Mouse (Mus musculus) testis, adult 2 months (tissue): ENCODE data around the gene Macf1. TPM values are rescaled to one million over a fixed set of nuclear protein-coding genes. Genes with fewer than 3 reads are reported as not detected.

Experiments
- H3K27ac ChIP-seq: fragments of 200-500 bp; 2 replicates; pipeline ENCODE4 v1.5.1; 2012; ENCODE audit warnings: low read depth, low read length; ENCODE audit not compliant: control insufficient read depth, insufficient read depth
- H3K27me3 ChIP-seq: fragments of 200-500 bp; 2 replicates; pipeline ENCODE4 v1.6.1; 2012; ENCODE audit warnings: mild to moderate bottlenecking, low read length, moderate library complexity; ENCODE audit not compliant: control insufficient read depth, insufficient read depth
- H3K36me3 ChIP-seq: fragments of 200-500 bp; 2 replicates; pipeline ENCODE4 v1.6.1; 2012; ENCODE audit warnings: mild to moderate bottlenecking, low read length; ENCODE audit not compliant: control insufficient read depth, insufficient read depth
- H3K4me1 ChIP-seq: fragments of 200-500 bp; 2 replicates; pipeline ENCODE4 v1.6.1; 2012; ENCODE audit warnings: low read length; ENCODE audit not compliant: control insufficient read depth, insufficient read depth
- H3K4me3 ChIP-seq: fragments of 200-500 bp; 2 replicates; pipeline ENCODE4 v1.5.1; 2012; ENCODE audit warnings: low read depth, mild to moderate bottlenecking, low read length, moderate library complexity, mixed read lengths; ENCODE audit not compliant: control insufficient read depth
- CTCF ChIP-seq: fragments of 200-500 bp; IDR thresholded peaks from 2 replicates; pipeline ENCODE4 v1.5.1; 2012; ENCODE audit warnings: low read depth, mild to moderate bottlenecking, inconsistent platforms, low read length, moderate library complexity; ENCODE audit not compliant: control insufficient read depth, insufficient read depth, insufficient replicate concordance
- POLR2A ChIP-seq: fragments of 200-500 bp; IDR thresholded peaks from 2 replicates; pipeline ENCODE4 v1.6.1; 2012; ENCODE audit warnings: low read depth, mild to moderate bottlenecking, inconsistent platforms, low read length, moderate library complexity; ENCODE audit not compliant: control insufficient read depth
- polyA plus RNA-seq: library from polyadenylated mRNA; depleted of rRNA; stranded (reverse); fragments of >200 nt; gene quantifications from 2 replicates; pipeline ENCODE4 v1.2.3, GENCODE M21; 2012

Macf1 gene
- polyA plus RNA-seq, 1 experiment: 24.4 TPM

GRCm38 (mm10) chr4:123411732-123412527 is 272.2 kb downstream of the Macf1 start:
- Histone ChIP-seq H3K36me3 (no peaks in the 10 kb centered on the region), H3K4me3 (peak overlapping the region; percentile 87), H3K27ac (peak overlapping the region; percentile 85), H3K27me3 (no peaks in the 10 kb centered on the region), H3K4me1 (peaks cover 7% of the 10 kb centered on the region)
- TF ChIP-seq POLR2A (peak; percentile 25; the same call in 1 of the 2 replicates), CTCF (no peak)

GRCm38 (mm10) chr4:123411006-123411731 is 273.0 kb downstream of the Macf1 start:
- TF ChIP-seq CTCF (no peak), POLR2A (no peak)
- Histone ChIP-seq H3K4me3 (peak overlapping the region; percentile 67), H3K27me3 (no peaks in the 10 kb centered on the region), H3K36me3 (no peaks in the 10 kb centered on the region), H3K4me1 (peaks cover 7% of the 10 kb centered on the region), H3K27ac (peak overlapping the region; percentile 15)

GRCm38 (mm10) chr4:123409752-123410151 is 274.4 kb downstream of the Macf1 start:
- no peak overlapping the region for H3K27ac ChIP-seq
- no peaks in the 10 kb centered on the region for H3K27me3 ChIP-seq
- no peaks in the 10 kb centered on the region for H3K36me3 ChIP-seq
- no peak overlapping the region for H3K4me3 ChIP-seq
- no peak for TF ChIP-seq CTCF
- no peak for TF ChIP-seq POLR2A
- H3K4me1 ChIP-seq: peaks cover 7% of the 10 kb centered on the region

- no peak overlapping the region for H3K27ac ChIP-seq
- peaks cover 7% of the 10 kb centered on the region for H3K4me1 ChIP-seq
- TF ChIP-seq CTCF (no peak), POLR2A (no peak)
- no peak overlapping the region for H3K4me3 ChIP-seq
- H3K36me3 ChIP-seq: no peaks in the 10 kb centered on the region
- no peaks in the 10 kb centered on the region for H3K27me3 ChIP-seq
These were observed 275.0 kb downstream of the Macf1 start for GRCm38 (mm10) chr4:123409034-123409692.

DNA sequence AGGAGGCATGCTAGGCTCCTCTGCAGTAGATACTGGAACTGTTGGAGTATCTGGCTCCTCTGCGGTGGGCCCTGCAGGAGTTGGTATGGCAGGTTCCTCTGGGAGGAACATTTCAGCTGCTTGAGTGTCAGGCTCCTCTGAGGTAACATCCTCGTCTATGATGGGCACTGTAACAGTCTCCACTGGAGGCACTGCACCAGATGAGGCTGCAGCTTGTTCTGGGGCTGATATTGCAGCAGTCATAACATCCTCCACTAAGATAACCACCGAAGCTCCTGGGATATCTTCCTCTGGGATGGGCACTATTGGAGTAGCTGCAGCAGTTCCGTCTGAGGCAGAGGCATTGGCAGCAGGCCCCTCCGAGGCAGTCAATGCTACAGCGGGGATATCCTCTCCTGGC is 276.4 kb downstream of the Macf1 start:
- Histone ChIP-seq H3K36me3 (no peaks in the 10 kb centered on the region), H3K4me1 (peaks cover 6% of the 10 kb centered on the region), H3K27me3 (no peaks in the 10 kb centered on the region), H3K27ac (no peak overlapping the region), H3K4me3 (no peak overlapping the region)
- no peak for TF ChIP-seq CTCF
- no peak for TF ChIP-seq POLR2A

GRCm38 (mm10) chr4:123404056-123404455 is 280.1 kb downstream of the Macf1 start:
- Histone ChIP-seq H3K4me1 (no peaks in the 10 kb centered on the region; the same call in 1 of the 2 replicates), H3K4me3 (no peak overlapping the region)

DNA sequence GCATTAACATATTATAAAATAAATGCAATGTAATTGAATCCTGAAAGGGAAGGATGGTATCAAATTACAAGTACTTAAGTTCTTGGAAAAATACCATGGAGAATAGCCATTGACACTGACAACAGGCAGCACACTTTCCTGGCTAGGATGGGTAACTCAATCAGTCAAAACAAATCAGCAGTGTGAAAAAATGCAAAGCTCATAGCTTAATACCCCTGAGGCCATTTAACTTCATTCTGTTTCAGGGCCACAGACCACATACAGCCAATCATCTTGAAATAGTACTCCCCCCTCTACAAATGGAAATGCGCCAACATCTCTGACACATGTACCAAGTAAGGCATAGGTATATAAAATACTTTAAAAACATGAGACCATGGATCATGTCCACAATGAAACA is 281.9 kb downstream of the Macf1 start:
- Histone ChIP-seq H3K27ac (no peak overlapping the region), H3K27me3 (no peaks in the 10 kb centered on the region), H3K4me1 (no peaks in the 10 kb centered on the region), H3K36me3 (no peaks in the 10 kb centered on the region), H3K4me3 (no peak overlapping the region)
- TF ChIP-seq POLR2A (no peak), CTCF (no peak)

More at GRCm38 (mm10) chr4:123404056-123404455, 280.1 kb downstream of the Macf1 start:
- Histone ChIP-seq H3K27me3 (no peaks in the 10 kb centered on the region), H3K36me3 (no peaks in the 10 kb centered on the region), H3K27ac (no peak overlapping the region)
- TF ChIP-seq POLR2A: no peak
- no peak for TF ChIP-seq CTCF
